Mouse (Mus musculus) heart, adult 9 months (tissue): ENCODE data around the gene Rab1b.
"Not testable (repeated sequence)": the region's sequence is repeated elsewhere in the genome, so short reads cannot be mapped to it uniquely, and the experiment has no call there.

ENCODE experiments used
- DNase-seq, 2 experiments: peaks; one replicate each; pipeline ENCODE4 v3.0.0; 2022; ENCODE audit warnings: low spot score in 2 of 2

Gene Rab1b

DNA sequence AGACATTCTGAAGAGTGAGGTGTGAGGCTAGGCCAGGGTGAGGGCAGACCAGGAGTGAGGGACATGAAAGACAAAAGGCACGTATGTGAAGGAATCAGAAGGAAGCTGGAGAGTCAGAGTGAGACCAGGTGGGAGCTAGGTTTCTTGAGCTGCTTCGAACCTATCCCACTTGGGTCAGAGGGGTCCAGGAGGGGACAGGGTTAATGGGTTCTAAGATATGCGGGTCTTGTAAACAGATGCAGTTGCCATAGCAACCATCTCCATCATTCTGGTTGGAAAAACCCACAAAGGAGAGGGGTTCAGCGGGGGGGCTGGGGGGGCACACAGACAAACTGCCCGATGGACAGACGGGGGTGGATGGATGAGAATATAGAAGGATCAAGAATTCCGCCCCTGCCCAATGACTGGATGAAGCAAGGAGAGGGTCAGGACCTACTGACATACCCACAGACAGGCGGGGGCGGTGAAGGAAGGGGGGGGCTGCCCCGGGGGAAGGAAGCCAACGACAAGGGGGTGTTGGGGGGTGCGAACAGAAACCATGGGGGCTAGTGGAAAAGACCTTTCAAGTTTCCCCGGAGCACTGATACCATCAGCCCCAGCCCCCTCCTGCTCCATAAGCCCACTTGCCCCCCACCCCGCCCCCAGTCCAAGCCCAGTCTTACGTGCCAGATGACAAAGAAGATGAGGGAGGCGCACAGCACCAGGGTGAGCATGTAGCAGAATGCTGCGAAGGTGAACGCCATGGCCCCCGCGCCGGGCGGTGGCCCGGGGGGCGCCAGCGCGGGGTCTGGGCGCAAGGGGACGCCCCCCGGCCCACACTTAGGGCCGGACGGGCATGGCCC, 9.1 kb downstream of the Rab1b start:
- DNase-seq: no peak

DNA sequence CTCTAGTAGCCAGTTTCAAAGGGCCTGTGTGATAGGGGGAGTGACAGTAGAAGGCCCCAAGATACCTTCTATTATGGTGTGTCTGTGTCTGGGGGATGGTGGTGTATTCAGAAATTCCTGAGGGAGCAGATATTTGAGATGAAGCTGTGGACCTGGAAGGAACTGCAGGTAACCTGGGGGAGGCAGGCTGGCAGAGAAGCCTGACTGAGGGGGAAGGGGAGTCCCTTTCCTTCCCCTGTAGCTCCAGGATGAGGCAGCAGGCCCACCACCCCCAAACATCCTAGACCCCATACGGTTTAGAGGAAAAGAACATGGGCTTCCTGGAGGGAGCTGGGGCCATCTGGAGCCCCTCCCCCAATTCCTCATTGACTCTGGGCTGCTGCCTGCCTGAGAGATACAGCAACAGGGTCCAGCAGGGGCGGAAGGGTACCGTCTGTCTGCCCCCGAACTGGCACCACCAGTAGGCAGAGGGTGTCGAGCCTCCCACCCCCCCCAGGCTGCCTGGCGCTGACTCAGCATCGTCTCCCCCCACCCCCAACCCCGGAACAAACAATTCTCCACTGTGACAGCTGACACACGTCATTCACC, 10.9 kb downstream of the Rab1b start:
- no peak for DNase-seq

GRCm38 (mm10) chr19:5094746-5095417, 12.0 kb downstream of the Rab1b start:
- DNase-seq: no peak

- peak; percentile 77 to 82 for DNase-seq
These were observed 12.6 kb downstream of the Rab1b start for GRCm38 (mm10) chr19:5094243-5094632.

DNA sequence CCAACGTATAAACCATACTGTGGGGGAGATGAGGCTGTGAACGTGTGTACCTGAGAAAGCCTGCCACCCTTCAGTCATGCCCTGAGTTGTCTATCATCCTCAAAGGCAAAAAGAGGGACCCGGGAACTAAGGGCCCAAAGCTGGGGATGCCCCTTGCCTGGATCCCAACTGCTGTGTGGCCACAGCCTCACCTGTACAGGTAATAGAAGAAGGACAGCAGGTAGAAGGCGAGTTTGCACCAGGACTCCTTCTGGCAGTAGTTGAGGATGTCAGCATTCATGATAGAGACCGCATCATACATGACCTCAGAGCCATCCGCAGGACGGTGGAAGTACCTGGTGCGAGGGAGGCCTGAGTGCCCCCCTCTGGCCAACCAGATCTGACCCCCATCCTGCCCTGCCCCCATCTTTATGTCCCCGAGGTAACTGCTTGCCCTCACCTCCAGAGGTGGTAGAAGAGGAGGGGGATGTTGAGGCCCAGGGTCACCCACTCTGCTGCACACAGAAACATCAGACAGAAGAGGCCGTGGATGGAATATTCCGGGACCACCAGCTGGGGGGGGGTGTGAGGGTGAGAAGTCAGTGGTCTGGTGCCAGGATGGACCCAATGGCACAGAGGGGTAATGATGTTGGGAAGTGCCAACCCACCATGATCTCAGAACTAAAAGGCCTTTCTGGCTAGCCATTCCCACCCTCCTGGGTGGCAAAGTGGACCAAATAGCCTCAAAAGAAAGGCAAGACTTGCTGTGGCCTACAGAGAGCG, 13.2 kb downstream of the Rab1b start:
- DNase-seq: no peak

DNA sequence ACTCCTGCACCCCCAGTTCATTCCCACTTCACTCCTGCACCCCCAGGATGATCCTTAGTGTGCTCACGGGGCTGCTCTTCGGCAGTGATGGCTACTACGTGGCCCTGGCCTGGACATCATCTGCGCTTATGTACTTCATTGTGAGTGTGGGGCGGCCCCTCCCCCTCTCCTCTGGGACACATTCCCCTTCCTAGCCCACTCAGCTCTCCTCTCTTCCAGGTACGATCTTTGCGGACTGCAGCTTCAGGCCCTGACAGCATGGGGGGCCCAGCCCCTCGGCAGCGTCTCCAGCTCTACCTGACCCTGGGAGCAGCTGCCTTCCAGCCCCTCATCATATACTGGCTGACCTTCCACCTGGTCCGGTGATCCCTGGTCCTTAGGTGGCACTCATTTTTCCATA, 14.8 kb downstream of the Rab1b start:
- DNase-seq: no peak

DNA sequence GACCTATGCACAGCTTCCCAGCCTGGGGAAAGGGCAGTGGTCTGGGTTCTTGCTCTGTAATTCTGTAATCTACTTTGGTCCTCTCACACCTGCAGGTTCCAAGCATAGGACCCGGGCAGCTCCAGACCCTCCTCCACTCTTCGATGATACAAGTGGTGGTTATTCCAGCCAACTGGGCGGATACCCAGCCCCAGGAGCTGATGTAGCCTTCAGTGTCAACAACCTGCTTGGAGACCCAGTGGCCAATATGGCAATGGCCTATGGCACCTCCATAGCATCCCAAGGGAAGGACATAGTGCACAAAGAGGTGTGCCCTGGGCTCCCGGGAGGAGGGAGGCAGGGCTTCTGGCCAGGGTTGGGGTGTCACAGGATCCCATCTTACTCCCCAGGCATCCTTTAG, 17.5 kb downstream of the Rab1b start:
- no peak for DNase-seq

DNA sequence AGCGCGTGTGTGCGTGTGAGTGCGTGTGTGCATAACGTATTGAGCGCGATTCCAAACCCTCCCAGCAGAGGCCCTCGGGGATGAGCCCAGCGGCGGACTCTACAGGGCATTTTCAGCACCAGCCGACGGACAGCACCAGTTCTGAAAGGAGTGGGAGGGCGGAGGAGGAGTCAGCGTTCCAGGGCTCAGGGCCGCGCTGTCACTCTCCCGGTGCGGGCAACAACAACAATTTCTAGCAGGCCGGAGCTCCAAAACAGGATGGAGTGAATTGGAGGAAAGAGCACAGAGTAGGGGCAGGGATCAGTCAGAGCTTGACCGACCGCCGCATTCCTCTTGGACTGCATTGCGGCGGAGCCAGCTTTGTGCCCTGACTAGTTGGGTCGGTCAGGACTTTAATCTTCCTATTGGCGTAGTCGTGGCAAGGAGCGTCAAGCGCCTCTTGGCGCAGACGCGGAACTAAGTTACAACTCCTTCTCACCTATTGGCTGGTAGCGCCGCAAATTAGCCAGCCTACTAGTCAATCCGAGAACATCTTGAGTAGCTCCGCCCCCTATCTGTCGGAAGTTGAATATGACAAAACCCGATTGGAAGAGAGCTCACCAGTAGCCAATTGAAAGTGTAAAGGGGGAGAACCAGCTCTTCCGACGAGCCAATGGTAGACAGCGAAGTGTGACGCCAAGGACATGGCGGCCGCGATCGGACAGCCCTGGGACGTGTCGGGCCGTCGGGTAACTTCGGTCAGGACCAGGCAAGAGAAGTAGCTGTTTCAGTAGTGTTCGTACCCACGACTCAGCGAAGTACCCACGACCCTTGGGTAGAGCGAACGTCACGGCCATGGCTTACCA, 18.8 kb downstream of the Rab1b start, which contains the start of gene Yif1a:
TSS of gene Yif1a (plus strand) at position 655 of the 845 bp plus-strand sequence.
- peak; percentile 98 to 99 for DNase-seq

DNA sequence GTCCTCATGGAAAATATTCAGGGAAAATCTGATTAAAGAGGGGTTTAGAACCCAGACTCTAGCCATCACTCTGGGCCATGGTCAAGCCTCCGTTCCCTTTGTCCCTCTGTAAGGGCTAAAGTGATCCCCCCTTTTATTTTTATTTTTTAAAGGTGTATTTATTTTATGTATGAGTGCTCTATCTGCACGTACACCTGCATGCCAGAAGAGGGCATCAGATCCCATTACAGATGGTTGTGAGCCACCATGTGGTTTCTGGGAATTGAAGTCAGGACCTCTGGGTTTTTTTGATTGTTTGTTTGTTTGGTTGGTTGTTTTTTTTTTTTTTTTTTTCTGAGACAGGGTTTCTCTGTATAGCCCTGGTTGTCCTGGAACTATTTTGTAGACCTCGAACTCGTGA, 20.3 kb downstream of the Rab1b start:
- not testable (repeated sequence) for DNase-seq

GRCm38 (mm10) chr19:5085145-5085863, 21.6 kb downstream of the Rab1b start, which contains the start of gene Tmem151a:
TSS of gene Tmem151a (minus strand) at chr19:5085531.
- no peak for DNase-seq

GRCm38 (mm10) chr19:5084834-5085144, 22.1 kb downstream of the Rab1b start:
- DNase-seq: no peak

- DNase-seq: no peak
These were observed 22.7 kb downstream of the Rab1b start for GRCm38 (mm10) chr19:5083961-5084833.

GRCm38 (mm10) chr19:5082596-5082995, 24.3 kb downstream of the Rab1b start:
- DNase-seq: no peak

GRCm38 (mm10) chr19:5082005-5082404, 24.9 kb downstream of the Rab1b start:
- DNase-seq: no peak

GRCm38 (mm10) chr19:5079279-5079678, 27.6 kb downstream of the Rab1b start:
- no peak for DNase-seq

DNA sequence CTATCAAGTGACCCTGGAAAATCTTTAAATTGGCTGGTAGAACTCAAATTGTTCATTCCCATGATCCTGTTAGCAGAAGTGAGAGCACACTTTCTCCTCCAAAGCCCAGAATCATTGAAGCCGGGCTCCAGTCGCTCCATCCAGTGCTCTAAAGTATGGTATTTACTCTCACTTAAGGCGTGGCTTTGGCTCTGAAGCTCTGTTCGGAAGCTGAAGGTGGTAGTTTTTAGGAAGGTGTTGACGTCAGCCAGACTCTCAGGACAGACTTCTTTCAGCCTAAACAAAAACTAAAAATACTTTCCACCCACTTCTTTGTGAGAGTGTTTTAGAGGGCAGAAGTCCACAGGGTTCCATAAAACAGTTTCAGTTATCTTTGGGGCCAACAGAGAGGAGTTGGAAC, 33.4 kb downstream of the Rab1b start:
- no peak for DNase-seq

DNA sequence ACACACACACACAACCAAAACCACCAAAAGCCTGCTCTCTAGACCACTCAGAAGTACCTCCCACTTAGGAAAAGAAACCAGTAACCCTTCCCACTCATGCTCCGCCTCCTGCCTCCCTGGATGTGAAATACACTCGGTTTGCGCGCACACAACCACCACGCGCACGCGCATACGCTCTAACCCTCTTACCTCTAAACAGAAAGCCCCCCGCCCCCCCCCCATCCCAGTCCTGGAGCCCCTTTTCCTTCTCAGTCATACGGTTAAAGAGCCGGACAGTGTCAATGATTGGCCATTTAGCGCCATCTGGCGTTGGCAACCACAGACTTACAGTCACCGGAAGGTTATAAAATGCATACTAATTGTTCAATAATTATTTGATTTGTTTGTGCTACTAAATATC, 33.8 kb downstream of the Rab1b start:
- no peak for DNase-seq

GRCm38 (mm10) chr19:5072389-5073019, 34.4 kb downstream of the Rab1b start:
- DNase-seq: no peak
